Mouse (Mus musculus): ENCODE results near the gene Ube2q1.

GRCm38 (mm10) chr3:89770425-89771002 lies 2.9 kb upstream of the Ube2q1 start:
- no peak for TF ChIP-seq POLR2A (IDR thresholded peaks at IDR 0.05; ENCODE audit: low read depth, low read length)
- no peak for TF ChIP-seq CTCF (IDR thresholded peaks at IDR 0.05; ENCODE audit: extremely low read depth, insufficient read depth, insufficient read length, insufficient replicate concordance)
